Mouse (Mus musculus) forebrain, embryonic 16.5 days (tissue): ENCODE data around the gene Vezf1. TPM values are rescaled to one million over a fixed set of nuclear protein-coding genes. Genes with fewer than 3 reads are reported as not detected.
A peak's percentile ranks its signal among the peaks of the same experiment; 100 is the strongest.

Experiments used
- ATAC-seq: fragments of 200-750 bp; cut with Nextera tagmentation; 2 replicates; pipeline ENCODE4 v1.8.0; 2017; ENCODE audit warnings: mild to moderate bottlenecking, moderate library complexity
- H3K27ac ChIP-seq: fragments of 300-500 bp; sonication (generic); 2 replicates; pipeline ENCODE4 v1.5.1; 2014; ENCODE audit warnings: low read length, control low read depth
- H3K27me3 ChIP-seq: fragments of 300-500 bp; sonication (generic); replicated peaks from 2 replicates; pipeline ENCODE4 v1.6.1; 2014; ENCODE audit warnings: low read length; ENCODE audit not compliant: control insufficient read depth, insufficient read depth
- H3K36me3 ChIP-seq: fragments of 300-500 bp; sonication (generic); 2 replicates; pipeline ENCODE4 v1.6.1; 2014; ENCODE audit not compliant: control insufficient read depth, insufficient read depth
- H3K4me1 ChIP-seq: fragments of 300-500 bp; sonication (generic); replicated peaks from 2 replicates; pipeline ENCODE4 v1.6.1; 2014; ENCODE audit warnings: low read length; ENCODE audit not compliant: control insufficient read depth, insufficient read depth
- H3K4me2 ChIP-seq: fragments of 300-500 bp; sonication (generic); 2 replicates; pipeline ENCODE4 v1.6.1; 2014; ENCODE audit warnings: mild to moderate bottlenecking, low read length, control low read depth
- H3K4me3 ChIP-seq: fragments of 300-500 bp; sonication (generic); replicated peaks from 2 replicates; pipeline ENCODE4 v1.5.1; 2014; ENCODE audit warnings: mild to moderate bottlenecking, low read length, control low read depth
- H3K9ac ChIP-seq: fragments of 300-500 bp; sonication (generic); replicated peaks from 2 replicates; pipeline ENCODE4 v1.6.1; 2014; ENCODE audit warnings: low read depth, low read length, control low read depth
- H3K9me3 ChIP-seq: fragments of 300-500 bp; sonication (generic); 2 replicates; pipeline ENCODE4 v1.6.1; 2016; ENCODE audit warnings: low read length; ENCODE audit not compliant: control insufficient read depth
- WGBS: fragments of 180-500 bp; shearing (Covaris S2); extraction: QIAGEN DNeasy Blood & Tissue Kit; methylation state at CpG from one replicate; pipeline ENCODE4 v1.1.7; 2014; 5-methylcytosine and 5-hydroxymethylcytosine counted together
- polyA plus RNA-seq: library from polyadenylated mRNA; unstranded; fragments of >200 nt; fragmentation: Nextera tagmentation; extraction: Ambion mirVana; gene quantifications from 2 replicates; pipeline ENCODE4 v1.2.1, GENCODE M21; 2015

Vezf1 gene
- polyA plus RNA-seq, 1 experiment from 2014 or later: 59.7 TPM

GRCm38 (mm10) chr11:88113543-88114271 lies 45.6 kb downstream of the Vezf1 start:
- ATAC-seq: no peak
- Histone ChIP-seq H3K36me3 (no peaks in the 10 kb centered on the region), H3K4me1 (peaks cover 26% of the 10 kb centered on the region), H3K9ac (no peak overlapping the region), H3K9me3 (no peaks in the 10 kb centered on the region), H3K27ac (no peak overlapping the region), H3K4me2 (no peak overlapping the region), H3K4me3 (no peak overlapping the region), H3K27me3 (no peaks in the 10 kb centered on the region)
- 57% methylated on average over 6 of the region's 6 CpGs for WGBS

GRCm38 (mm10) chr11:88114871-88115301 lies 46.8 kb downstream of the Vezf1 start:
- no peak for ATAC-seq
- Histone ChIP-seq H3K9ac (no peak overlapping the region; the same call in 1 of the 2 replicates), H3K9me3 (no peaks in the 10 kb centered on the region), H3K27ac (0 out of 2 replicates have a peak overlapping the region, but pooled peaks have one; percentile 27), H3K36me3 (no peaks in the 10 kb centered on the region), H3K4me3 (no peak overlapping the region), H3K4me2 (no peak overlapping the region), H3K4me1 (peaks cover 38% of the 10 kb centered on the region), H3K27me3 (no peaks in the 10 kb centered on the region)
- 28% methylated on average over 8 of the region's 8 CpGs for WGBS

- Histone ChIP-seq H3K27ac (no peak overlapping the region), H3K9ac (no peak overlapping the region), H3K4me2 (no peak overlapping the region), H3K36me3 (no peaks in the 10 kb centered on the region), H3K9me3 (no peaks in the 10 kb centered on the region), H3K4me1 (peaks cover 43% of the 10 kb centered on the region), H3K27me3 (no peaks in the 10 kb centered on the region), H3K4me3 (no peak overlapping the region)
- WGBS: 76% methylated on average over 6 of the region's 6 CpGs
- no peak for ATAC-seq
Observed at GRCm38 (mm10) chr11:88116568-88116967, 48.5 kb downstream of the Vezf1 start.

GRCm38 (mm10) chr11:88117356-88118090 lies 49.4 kb downstream of the Vezf1 start:
- no peak overlapping the region for H3K4me2 ChIP-seq
- peak overlapping the region; percentile 91; the same call in 1 of the 2 replicates for H3K27ac ChIP-seq
- 60% methylated on average over 10 of the region's 10 CpGs for WGBS
- no peaks in the 10 kb centered on the region for H3K36me3 ChIP-seq
- no peak for ATAC-seq
- H3K9me3 ChIP-seq: no peaks in the 10 kb centered on the region
- H3K4me1 ChIP-seq: peaks cover 43% of the 10 kb centered on the region
- no peaks in the 10 kb centered on the region for H3K27me3 ChIP-seq
- no peak overlapping the region for H3K4me3 ChIP-seq
- H3K9ac ChIP-seq: no peak overlapping the region

- no peaks in the 10 kb centered on the region for H3K9me3 ChIP-seq
- WGBS: 35% methylated on average over 6 of the region's 6 CpGs
- no peak overlapping the region for H3K9ac ChIP-seq
- H3K4me3 ChIP-seq: no peak overlapping the region
- no peak for ATAC-seq
- H3K4me1 ChIP-seq: peaks cover 43% of the 10 kb centered on the region
- no peaks in the 10 kb centered on the region for H3K36me3 ChIP-seq
- H3K27me3 ChIP-seq: no peaks in the 10 kb centered on the region
- H3K27ac ChIP-seq: peak overlapping the region; percentile 91
- H3K4me2 ChIP-seq: no peak overlapping the region
Observed at GRCm38 (mm10) chr11:88118091-88118440, 50.0 kb downstream of the Vezf1 start.

- no peak overlapping the region for H3K4me3 ChIP-seq
- peak overlapping the region; percentile 91 for H3K27ac ChIP-seq
- H3K27me3 ChIP-seq: no peaks in the 10 kb centered on the region
- H3K9me3 ChIP-seq: no peaks in the 10 kb centered on the region
- 6% methylated on average over 8 of the region's 8 CpGs for WGBS
- H3K4me1 ChIP-seq: peaks cover 37% of the 10 kb centered on the region
- peak overlapping the region; percentile 2 for H3K9ac ChIP-seq
- peak; percentile 89 for ATAC-seq
- no peaks in the 10 kb centered on the region for H3K36me3 ChIP-seq
- H3K4me2 ChIP-seq: peak overlapping the region; percentile 20; the same call in 1 of the 2 replicates
Observed at GRCm38 (mm10) chr11:88118817-88119642, 51.0 kb downstream of the Vezf1 start.

- no peaks in the 10 kb centered on the region for H3K27me3 ChIP-seq
- no peak overlapping the region for H3K4me2 ChIP-seq
- peaks cover 38% of the 10 kb centered on the region for H3K4me1 ChIP-seq
- H3K36me3 ChIP-seq: no peaks in the 10 kb centered on the region
- ATAC-seq: no peak
- H3K9me3 ChIP-seq: no peaks in the 10 kb centered on the region
- WGBS: 27% methylated on average over 5 of the region's 5 CpGs
- no peak overlapping the region for H3K27ac ChIP-seq
- no peak overlapping the region for H3K9ac ChIP-seq
- H3K4me3 ChIP-seq: no peak overlapping the region
Observed at GRCm38 (mm10) chr11:88122545-88122944, 54.5 kb downstream of the Vezf1 start.

GRCm38 (mm10) chr11:88123021-88123420 lies 54.9 kb downstream of the Vezf1 start:
- no peak overlapping the region for H3K9ac ChIP-seq
- no peaks in the 10 kb centered on the region for H3K9me3 ChIP-seq
- no peaks in the 10 kb centered on the region for H3K36me3 ChIP-seq
- H3K4me2 ChIP-seq: no peak overlapping the region
- no peak for ATAC-seq
- H3K4me3 ChIP-seq: no peak overlapping the region
- peaks cover 33% of the 10 kb centered on the region for H3K4me1 ChIP-seq
- no peak overlapping the region for H3K27ac ChIP-seq
- no peaks in the 10 kb centered on the region for H3K27me3 ChIP-seq
- WGBS: 71% methylated on average over 5 of the region's 5 CpGs

- H3K27me3 ChIP-seq: no peaks in the 10 kb centered on the region
- H3K9me3 ChIP-seq: no peaks in the 10 kb centered on the region
- H3K27ac ChIP-seq: no peak overlapping the region
- H3K36me3 ChIP-seq: no peaks in the 10 kb centered on the region
- no peak overlapping the region for H3K4me2 ChIP-seq
- H3K9ac ChIP-seq: no peak overlapping the region
- peaks cover 26% of the 10 kb centered on the region for H3K4me1 ChIP-seq
- no peak overlapping the region for H3K4me3 ChIP-seq
- 32% methylated on average over 6 of the region's 6 CpGs for WGBS
- no peak for ATAC-seq
Observed at GRCm38 (mm10) chr11:88123731-88124130, 55.7 kb downstream of the Vezf1 start.
